Mouse (Mus musculus): ENCODE data around the gene Rnf151.
"Not testable (repeated sequence)": the region's sequence is repeated elsewhere in the genome, so short reads cannot be mapped to it uniquely, and the experiment has no call there.

Rnf151 gene

DNA sequence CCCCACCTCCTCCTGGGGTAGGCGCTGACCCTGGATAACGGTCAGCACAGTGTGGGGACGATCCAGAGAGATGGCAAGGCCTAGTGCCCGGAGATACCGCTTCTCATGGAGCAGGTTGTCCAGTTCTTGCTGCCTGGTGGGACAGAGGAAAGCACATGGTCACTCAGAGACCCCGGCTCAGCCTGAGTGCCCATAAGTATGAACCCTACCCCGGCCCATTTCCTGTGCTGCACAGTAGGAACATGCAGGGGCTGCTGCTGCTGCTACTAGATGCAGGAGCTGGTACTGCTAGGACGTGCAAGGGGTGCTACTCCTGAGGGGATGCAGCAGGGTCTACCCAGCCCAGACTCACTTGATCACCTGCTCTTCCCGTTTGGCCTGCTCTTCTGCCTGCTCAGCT, 16.6 kb downstream of the Rnf151 start:
- no peak for DNase-seq

DNA sequence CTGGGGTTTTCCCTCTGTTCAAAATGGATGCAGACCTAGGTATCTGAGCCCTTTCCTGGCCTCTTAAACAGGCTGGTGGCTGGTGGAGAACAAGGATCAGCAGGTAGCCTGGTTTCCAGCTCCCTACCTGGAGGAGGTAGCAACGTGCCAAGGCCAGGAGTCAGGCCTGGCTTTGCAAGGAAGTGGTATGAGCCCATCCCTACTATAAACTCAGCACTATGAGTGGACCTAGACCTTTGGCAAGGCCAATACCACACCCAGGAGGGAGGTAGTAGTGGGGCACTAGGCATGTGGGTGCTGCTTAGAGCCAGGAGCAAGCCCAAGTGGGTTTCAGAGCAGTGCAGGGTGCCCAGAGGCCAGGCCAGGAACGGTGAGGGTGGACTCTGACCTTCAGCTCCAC, 18.4 kb downstream of the Rnf151 start:
- DNase-seq, result no peak

DNA sequence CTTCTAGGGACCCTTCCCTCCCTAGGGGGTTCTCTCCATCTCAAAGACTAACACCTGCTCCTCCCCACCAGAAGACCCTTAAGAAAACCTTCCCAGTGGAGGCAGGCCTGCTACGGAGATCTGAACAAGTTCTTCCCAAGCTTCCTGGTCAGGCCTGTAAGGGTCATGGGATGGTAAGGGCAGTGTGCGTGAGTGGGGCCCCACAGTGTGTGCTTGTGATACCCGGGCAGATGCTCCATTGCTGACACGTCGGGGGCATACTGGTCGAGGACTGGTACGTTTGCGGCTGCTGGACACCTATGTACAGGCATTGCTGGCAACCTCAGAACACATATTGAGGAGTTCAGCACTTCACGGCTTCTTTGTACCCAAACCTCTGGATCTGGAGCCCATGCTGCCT, 19.1 kb downstream of the Rnf151 start:
- no peak for DNase-seq

DNA sequence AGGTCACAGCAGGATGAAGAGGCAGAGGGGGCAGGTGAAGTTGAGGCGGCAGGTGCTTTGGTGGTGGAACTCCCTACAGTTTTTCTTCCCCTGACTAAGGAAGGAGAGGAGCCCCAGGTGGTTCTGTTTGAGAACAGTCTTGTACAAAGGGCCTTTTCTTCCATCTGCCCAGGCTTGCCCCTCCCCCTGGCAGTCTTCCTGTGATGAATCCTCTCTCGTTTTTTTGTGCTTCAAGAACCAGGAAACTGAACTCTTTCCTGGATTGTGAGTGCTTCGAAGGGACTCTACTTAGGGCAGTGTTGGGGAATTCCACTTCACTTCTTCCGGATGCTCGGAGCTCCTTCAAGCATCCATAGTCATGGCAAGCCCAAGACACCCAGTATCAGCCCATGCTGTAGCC, 19.9 kb downstream of the Rnf151 start:
- no peak for DNase-seq

DNA sequence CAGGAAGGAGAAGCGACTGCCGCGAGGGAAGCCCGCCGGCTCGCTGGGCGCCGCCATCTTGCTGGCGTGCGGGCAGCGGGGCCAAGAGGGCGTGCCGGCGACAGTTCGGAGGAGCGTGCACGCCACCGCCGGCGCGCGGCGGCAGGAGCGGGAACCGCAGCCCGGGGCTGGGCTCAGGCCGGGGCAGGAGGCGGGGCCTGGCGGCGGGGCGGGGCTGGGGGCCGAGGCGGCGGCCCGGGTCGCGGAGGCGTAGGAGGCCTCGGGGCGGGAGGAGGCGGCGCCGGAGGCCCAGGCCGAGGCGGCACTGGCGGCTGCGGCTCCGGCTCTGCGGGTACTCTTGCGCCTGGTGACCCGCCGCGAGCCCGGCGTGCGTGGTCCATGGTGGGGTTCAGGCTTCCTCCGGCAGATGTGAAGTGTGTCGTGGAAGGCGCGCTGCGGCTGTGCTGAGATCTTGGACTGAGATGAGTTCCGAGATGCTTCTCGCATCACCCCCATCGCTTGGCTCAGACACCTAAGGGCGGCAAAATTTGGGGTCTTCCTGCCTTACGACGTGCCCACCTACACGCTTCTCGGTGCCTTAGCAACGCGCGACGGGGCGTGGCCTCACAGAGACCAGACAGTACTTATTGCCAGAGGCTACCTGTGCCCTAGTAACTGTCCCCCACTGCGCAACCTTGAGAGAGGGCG, 21.7 kb downstream of the Rnf151 start, which contains the start of the genes Gfer and Noxo1:
TSS of gene Gfer (minus strand) at position 146 of the 687 bp plus-strand sequence.
TSS of gene Noxo1 (plus strand) at position 224 of the 687 bp plus-strand sequence.
- peak; percentile 94 for DNase-seq

DNA sequence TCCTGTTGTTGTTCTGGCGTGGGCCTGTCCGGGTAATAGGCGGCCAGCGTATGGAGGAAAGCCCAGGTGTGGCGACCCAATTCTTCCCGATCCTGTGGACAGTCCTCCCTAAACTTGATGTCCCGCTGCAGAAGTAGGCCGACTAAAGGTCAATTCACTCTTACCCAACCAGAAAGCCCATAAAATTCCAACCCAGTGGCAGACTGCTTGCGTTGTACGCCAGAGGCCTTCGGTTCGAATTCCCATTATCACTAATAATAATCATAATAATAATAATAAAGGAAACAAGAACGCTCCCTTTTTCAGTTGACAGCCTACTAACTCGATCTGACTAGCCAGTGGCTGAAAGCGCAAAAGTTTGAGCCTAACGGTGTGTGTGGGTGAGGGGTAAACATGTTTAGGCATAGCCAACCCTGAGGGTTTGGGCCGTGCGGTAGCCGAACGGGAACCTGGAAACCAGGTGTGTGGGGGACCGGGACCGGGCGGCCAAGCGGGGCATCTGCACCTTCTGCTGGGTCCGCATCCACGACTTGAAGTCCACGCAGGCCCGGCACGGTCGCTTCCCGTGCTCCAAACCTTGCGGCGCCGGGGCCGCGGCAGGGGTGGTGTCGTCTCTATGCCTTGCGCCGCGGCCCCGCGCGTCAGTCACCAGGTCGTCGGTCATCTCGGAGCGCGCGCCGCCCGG, 22.4 kb downstream of the Rnf151 start:
- DNase-seq, result no peak

DNA sequence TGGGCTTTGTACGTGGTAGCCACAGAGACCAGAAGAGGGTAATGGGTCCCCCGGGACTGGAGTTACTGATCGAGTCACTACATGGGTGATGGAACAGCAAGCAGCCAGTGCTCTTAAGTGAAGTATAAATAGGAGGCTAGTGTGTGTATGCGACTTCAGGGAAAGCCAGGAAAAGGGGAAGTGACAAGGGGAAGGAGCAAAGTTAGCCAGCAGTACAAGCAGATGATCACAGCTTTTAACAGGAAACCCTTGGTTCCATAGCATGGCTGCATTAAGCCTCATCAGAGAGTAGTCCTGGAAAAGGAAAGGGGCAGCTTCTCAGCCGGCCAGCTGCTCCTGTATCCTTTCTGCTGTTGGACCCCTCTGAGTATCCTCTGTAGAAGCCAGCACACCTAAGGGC, 25.5 kb downstream of the Rnf151 start:
- no peak for DNase-seq

DNA sequence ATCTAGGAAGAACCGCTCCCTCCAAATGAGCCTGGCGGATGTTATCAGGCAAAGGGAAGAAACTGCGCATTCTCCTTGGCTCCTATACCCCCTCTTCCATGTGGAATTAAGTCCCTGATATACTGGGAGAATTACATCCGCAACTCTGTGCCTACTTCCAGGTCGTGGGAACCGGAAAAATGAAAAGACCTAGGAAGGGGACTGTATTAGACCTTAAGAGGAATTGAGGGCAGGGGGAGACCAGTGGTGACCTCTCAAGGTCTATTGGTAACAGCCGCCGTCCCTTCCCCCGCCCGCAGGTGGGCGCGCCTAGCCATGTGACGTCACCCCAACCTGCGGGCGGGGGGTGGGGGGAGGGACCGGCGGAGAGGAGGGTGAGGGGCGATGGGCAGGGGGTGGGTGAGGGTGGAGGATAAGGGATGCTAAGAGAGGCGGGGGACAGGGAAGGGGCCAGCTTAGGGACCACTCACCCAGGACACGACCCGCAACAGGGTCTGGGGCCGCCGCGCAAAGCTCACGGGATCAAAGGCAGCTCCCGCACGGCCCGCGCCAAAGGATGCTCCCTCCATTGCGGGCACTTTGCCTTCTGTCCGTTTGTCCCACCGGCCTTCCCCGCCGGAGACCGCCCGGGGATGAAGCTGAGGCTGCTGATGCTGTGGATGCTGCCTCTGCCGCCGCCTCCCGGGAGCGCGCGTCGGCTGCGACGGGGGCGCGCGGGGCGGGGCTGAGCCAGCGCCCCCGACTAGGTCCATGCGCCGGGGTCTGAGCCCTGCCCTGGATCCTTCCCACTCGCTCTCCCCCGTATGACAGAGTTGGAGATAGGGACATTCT, 28.4 kb downstream of the Rnf151 start, which contains the start of gene Syngr3:
TSS of gene Syngr3 (minus strand) at position 705 of the 831 bp plus-strand sequence.
- no peak for DNase-seq

DNA sequence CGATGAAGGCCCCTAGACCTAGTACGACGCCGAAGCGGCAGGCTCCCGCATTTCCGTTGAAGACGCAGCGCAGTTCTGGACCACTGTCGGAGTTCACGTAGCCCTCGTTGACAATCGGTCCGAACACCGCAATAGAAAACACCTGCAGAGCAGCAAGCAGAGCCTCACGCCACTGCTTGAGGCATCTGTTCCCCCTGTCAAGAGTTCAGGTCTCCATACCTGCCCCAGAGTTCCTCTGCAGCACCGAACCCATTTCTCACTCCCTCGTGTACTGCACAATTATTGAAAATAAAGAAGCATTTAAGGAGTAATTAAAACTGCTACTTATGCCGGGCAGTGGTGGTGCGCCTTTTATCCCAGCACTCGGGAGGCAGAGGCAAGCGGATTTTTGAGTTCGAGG, 30.3 kb downstream of the Rnf151 start:
- no peak for DNase-seq

DNA sequence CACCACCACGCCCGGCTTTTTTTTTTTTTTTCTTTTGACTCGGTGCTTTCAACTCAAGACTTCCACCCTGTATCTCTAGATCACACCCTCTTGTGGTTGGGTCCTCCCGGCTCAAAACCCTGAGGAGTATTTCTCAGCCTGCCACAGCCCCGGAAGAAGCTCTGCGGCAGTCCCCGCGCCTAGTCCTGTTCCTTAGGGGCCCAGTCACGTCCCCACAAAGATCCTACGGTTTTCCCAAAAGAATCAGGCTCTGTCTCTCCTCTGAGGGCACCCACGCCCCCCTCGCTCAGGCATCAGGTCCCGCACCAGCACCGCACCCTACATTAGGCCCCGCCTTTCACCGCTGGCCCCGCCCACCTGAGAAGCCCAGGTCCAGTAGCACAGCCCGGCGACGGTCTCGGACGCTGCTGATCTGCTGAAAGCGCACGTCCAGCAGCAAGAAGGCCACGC, 30.7 kb downstream of the Rnf151 start:
- peak; percentile 72 for DNase-seq

DNA sequence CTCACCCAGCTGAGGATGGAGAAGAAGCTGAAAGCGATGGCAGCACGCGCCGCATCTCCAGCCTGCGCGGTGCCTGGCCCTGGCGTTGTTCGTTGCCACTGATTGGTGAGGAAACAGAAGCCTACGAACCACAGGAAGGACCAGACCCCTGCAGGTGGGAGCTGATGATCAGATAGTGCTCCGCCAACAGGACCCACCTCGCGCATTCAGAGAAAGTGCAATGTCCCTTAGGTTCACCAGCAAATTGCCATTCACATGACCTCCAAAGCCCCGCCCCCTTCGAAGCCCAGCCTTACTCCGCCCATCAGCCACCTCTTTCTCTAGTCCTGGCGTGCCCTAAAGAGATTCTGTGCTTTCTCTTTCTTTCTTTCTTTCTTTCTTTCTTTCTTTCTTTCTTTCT, 31.3 kb downstream of the Rnf151 start:
- peak; percentile 53 for DNase-seq

DNA sequence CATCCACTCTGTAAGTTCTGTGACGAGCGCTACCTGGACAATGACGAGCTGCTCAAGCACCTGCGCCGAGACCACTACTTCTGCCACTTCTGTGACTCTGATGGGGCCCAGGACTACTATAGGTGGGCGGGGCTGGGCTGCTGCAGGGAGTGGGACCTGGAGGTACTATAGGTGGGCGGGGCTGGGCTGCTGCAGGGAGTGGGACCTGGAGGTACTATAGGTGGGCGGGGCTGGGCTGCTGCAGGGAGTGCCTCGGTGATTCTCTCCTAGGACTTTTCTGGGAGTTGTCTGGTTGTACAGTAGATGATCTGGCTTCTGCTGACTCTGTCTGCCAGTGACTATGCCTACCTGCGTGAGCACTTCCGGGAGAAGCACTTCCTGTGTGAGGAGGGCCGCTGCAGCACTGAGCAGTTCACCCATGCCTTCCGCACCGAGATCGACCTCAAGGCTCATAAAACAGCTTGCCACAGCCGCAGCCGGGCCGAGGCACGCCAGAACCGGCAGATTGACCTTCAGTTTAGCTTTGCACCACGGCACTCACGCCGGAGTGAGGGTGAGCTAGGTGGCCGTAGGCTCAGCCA, 40.3 kb downstream of the Rnf151 start:
- DNase-seq, result no peak

DNA sequence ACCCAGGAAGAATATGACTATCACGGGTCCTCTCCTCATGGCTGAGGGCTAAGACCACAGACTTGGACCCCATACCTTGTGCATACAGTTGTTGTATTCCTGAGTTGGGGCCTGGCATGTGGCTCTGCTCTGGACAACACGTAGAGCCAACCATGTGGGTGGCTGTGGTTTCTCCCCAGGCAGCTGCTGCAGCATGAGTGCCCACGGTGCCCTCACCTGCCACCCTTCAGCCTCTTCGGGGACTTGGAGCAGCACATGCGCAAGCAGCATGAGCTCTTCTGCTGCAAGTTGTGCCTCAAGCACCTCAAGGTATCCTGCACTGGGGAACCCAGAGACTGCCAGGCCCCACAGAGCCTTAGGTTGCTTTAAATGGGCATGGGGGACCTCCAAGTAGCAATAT, 41.0 kb downstream of the Rnf151 start:
- DNase-seq, result no peak

DNA sequence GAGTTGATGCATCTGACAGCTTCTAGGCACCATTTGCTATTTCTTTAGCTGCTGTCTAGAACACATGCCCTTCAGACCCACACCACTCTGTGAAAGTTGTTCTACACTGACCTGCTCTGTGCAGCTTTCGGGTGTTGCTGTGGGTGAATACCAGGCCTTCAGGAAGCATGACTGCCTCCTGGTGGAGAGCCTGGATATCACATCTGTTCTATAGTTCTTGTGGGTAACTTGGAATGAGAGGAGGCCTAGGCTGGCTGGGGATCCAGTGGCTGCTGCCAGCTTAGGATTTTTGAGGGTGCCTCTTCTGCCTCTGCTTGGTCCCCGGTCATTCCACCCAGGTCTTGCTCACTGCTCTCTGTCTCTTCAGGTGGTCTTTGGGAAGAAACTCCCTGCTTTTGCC, 41.7 kb downstream of the Rnf151 start:
- DNase-seq, result peak; percentile 75

DNA sequence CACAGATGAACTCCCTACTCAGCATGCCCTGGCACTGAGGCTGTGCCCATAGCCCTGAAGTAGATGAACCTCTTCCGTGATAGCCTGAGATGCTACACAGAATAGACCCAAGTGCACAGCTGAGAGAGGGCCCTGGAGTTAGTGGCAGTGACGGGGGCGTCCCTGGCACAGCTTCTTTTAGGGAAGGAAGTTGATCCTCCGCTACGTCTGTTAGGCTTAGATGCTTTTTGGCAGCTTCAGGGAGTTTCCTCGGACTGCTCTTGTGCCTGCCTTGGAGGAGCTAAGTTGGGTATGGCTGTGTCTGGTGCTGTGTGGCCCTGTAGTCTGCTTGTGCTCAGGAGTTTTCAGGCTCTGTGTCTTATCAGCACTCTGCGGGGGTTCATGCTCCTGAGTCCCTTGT, 43.6 kb downstream of the Rnf151 start:
- no peak for DNase-seq

DNA sequence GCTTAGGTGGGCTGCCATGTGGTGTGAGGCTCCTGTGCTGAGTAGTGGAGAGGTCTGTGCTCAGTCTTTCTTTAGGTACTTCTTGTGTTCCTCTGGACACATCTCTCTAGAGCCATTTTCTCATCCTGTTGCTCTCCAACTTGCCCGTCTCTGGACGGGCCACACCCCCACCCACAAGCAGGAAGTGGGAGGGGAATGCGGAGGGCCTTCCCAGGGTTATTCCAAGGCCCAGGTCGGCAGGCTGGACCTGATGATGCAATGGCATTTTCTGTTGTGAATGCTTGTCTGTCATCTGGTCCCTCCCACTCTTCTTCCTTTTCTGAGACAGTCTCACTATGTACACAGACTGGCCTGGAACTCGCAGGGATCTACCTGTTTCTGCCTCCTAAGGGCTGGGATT, 45.7 kb downstream of the Rnf151 start:
- DNase-seq, result peak; percentile 74

DNA sequence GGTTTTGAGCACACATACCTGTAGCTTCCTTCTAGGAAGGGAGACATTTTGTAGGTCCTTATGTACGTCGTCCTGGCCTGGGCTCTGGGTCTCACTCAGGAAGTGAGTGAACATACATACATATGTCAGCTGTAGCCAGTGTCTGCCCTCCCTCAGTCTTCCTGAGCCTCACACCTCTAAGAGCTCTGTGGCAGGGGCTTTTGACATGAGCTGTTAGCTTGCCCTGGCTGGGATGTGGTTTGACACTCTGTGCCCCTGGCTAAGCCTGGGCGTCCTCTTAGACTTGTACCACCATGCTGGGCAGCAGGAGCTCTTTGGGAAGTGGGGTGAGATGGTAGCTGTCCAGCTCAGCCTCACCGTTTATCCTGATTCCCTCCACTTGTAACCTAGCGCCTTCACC, 46.5 kb downstream of the Rnf151 start:
- no peak for DNase-seq

DNA sequence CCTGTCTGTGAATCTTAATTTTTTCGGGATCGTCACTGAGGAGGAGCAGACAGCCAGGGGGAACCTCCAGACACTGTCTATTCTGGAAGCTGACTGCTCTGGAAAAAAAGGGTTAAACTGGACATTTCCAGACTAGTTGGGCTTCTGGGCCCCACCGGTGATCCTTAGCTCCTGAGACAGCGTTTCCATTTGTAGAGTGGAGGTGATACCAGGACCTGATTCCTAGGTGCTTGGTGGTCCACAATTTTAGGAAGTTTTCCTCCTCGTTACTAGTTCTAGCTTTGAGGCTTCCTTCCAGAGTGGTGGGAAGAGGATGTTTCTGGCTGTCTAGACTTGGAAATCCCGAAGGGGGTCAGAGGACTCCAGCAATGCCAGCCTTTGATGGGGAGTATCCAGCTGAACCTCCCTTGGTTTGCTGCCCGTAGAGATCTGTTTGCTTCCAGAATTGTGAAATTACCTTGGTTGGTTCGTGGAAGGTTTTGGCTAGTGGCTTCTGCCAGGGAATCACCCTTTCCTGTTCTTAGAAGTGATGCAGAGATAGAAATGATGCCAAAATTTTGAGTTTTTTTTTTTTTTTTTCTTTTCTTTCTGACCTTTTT, 47.5 kb downstream of the Rnf151 start:
- no peak for DNase-seq

DNA sequence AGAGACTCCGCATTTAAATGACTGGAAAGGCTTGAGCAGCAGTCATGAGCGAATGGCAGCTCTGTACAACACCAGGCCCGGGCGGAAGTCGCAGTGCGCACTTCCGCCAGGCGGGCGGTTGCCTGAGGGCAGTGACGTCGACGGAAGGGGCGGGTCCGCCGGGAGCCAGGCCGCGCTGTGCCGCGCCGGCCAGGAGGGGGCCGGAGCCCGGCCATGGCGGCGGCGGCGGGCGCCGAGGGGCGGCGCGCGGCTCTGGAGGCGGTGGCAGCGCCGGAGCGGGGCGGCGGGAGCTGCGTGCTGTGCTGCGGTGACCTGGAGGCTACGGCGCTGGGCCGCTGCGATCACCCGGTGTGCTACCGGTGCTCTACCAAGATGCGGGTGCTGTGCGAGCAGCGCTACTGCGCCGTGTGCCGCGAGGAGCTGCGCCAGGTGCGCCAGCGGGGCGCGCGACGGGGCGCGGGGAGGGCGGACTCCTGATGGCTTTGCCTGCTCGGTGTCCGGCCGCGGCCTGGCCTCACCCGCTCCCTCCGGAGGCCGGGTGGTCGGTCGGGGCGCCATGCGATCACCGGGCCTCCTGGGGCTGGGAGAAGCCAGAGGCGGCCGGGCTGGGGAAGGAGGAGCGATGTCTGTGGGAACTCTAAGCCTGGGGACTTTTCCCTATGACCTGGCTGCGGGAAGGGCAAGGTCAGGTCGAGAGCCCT, 48.2 kb downstream of the Rnf151 start, which contains the start of gene Zfp598:
TSS of gene Zfp598 (plus strand) at position 143 of the 701 bp plus-strand sequence.
- peak; percentile 98 for DNase-seq

DNA sequence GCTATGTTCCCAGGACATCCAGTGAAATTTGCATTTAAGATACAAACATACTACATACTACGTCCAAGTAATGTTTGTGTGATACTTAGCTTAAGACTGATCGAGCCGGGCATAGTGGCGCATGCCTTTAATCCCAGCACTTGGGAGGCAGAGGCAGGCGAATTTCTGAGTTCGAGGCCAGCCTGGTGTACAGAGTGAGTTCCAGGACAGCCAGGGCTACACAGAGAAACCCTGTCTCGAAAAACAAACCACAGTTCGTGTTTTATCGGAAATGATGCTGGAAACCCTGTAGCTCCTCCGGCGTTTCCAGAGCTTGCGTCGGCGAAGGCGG, 48.7 kb downstream of the Rnf151 start:
- DNase-seq, result not testable (repeated sequence)

DNA sequence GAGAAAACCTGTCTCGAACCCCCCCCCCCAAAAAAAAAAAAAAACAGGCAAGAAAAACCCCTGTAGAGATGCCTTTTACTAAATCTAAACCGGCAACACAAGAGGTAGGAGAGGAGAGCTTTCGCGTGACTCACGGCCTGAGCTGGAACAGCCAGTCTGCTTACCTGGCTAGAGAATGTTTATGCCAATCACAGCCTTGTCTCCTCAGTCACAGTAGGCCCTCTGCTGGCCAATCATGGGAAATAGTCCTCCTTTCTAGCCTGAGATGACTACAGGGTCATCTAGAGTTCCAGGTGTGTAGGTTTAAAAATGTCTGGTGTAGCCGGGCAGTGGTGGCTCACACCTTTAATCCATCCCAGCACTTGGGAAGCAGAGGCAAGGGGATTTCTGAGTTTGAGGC, 50.4 kb downstream of the Rnf151 start:
- DNase-seq, result peak; percentile 77

DNA sequence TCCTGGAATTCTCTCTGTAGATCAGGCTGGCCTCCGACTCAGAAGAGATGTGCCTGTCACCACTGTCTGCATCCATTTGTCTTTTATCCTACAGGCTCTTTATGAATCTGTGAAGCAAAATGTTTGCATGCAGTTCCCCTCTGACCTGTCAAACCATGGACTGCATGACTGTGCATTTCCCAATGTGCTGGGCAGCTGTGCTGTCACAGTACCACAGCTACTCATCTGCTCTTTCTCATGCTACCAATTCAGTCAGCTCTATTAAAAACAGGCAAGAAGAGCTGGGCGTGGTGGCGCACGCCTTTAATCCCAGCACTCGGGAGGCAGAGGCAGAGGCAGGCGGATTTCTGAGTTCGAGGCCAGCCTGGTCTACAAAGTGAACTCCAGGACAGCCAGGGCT, 50.9 kb downstream of the Rnf151 start:
- DNase-seq, result not testable (repeated sequence)

Data from kidney, postnatal 14 days (tissue).